Mouse (Mus musculus): Measurements from ENCODE around the gene Fbxw8. TPM values are rescaled to one million over a fixed set of nuclear protein-coding genes. Genes with fewer than 3 reads are reported as not detected.

Fbxw8 gene
- polyA plus RNA-seq, 1 experiment = 19.6 TPM

DNA sequence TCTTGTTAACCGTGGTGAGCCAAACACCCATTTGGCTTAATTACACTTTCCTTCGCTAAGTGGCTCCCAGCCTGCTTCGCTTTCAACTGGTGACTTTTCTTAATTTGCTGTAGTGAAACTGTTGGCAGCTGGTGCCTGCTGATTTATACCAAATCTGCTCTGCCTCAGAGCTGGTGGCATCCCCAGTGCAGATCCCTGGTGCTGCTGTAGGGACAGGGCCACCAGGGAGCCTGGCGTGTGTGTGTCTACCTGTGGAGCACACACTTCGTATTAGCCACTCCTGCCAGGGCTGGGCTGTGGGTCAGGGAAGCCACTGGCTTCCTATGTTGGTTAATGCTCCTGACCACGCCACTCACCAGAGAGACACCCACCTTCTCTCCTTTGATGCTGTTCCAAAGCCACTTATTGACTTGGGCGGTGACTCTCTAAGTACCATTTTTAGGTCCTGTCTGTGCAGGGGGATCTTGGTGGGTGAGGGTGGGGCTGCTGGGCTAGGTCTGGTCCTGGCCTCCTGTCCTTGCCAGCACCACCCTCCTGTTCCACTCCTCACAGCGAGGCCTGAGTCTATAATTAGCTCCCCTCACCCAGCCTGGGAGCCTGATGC, 97.7 kb downstream of the Fbxw8 start:
- no peaks in the 10 kb centered on the region for H3K36me3 ChIP-seq (ENCODE audit: control insufficient read depth, insufficient read depth, low read length)
- H3K27me3 ChIP-seq (ENCODE audit: control insufficient read depth, insufficient read depth, low read length) = no peaks in the 10 kb centered on the region
- no peaks in the 10 kb centered on the region for H3K4me1 ChIP-seq (ENCODE audit: control insufficient read depth, insufficient read depth, low read length)
- TF ChIP-seq CTCF (IDR thresholded peaks at IDR 0.05; ENCODE audit: control insufficient read depth, insufficient read depth, insufficient replicate concordance, low read depth, low read length) (no peak), POLR2A (IDR thresholded peaks at IDR 0.05; ENCODE audit: control insufficient read depth, low read depth, low read length) (no peak)
- no peak overlapping the region for H3K27ac ChIP-seq (ENCODE audit: control insufficient read depth, insufficient read depth, low read depth, low read length)
- no peak overlapping the region for H3K4me3 ChIP-seq (ENCODE audit: control insufficient read depth, low read depth, low read length)

DNA sequence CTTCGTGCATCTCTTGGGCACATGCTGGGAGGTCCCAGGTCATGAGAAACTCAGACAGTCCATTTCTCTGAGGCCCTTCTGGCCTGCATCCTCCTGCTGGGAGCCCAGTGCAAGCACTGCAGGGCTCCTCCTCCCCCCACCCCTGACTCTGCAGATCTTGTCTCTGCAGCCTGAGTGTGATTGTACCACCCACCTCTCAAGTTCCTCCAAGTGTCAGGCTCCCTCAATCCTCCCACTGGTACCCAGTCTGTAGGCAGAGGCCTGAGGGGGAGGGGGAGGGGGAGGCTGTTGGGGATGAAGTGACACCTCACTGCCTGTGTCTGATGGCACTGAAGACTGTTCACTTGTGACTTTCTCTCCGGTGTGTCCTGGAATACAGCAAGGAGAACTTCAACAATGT, 102.1 kb downstream of the Fbxw8 start:
- Histone ChIP-seq H3K4me3 (ENCODE audit: control insufficient read depth, low read depth, low read length) (no peak overlapping the region), H3K27ac (ENCODE audit: control insufficient read depth, insufficient read depth, low read depth, low read length) (no peak overlapping the region), H3K27me3 (ENCODE audit: control insufficient read depth, insufficient read depth, low read length) (no peaks in the 10 kb centered on the region), H3K36me3 (ENCODE audit: control insufficient read depth, insufficient read depth, low read length) (no peaks in the 10 kb centered on the region), H3K4me1 (ENCODE audit: control insufficient read depth, insufficient read depth, low read length) (no peaks in the 10 kb centered on the region)
- no peak for TF ChIP-seq CTCF (IDR thresholded peaks at IDR 0.05; ENCODE audit: control insufficient read depth, insufficient read depth, insufficient replicate concordance, low read depth, low read length)
- TF ChIP-seq POLR2A (IDR thresholded peaks at IDR 0.05; ENCODE audit: control insufficient read depth, low read depth, low read length) = no peak

DNA sequence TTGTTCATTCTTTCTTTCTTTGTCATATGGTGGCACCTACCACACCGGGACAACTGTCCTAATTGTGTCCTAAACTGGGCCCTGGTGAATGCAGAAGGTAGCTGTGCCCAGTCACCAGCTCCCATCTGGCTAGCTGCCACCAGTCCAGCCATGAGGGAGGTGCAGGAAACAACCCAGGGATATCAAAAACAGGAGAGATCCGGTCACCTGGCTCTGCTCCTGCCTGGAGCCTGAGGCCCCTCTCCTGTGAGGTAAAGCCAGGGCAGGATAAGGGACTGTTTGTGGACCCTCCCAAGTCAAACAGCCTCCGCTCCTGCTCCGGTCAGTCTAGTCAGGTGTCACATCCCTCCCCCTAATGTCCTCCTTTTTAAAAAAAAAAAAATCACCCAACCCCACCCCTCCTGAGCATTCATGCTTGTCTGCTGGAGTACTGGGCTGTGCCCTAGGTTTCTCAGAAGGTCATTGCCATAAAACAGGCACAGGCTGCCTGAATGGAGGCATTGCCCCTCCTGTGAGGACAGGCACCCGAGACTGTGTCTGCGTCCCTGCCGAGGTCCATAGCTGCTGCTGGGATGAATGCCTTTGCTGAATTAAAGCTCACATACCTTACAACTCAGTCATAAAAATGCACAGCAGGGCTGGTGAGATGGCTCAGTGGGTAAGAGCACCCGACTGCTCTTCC, 103.1 kb downstream of the Fbxw8 start:
- Histone ChIP-seq H3K27ac (ENCODE audit: control insufficient read depth, insufficient read depth, low read depth, low read length) (no peak overlapping the region), H3K4me3 (ENCODE audit: control insufficient read depth, low read depth, low read length) (no peak overlapping the region), H3K4me1 (ENCODE audit: control insufficient read depth, insufficient read depth, low read length) (no peaks in the 10 kb centered on the region), H3K36me3 (ENCODE audit: control insufficient read depth, insufficient read depth, low read length) (no peaks in the 10 kb centered on the region), H3K27me3 (ENCODE audit: control insufficient read depth, insufficient read depth, low read length) (no peaks in the 10 kb centered on the region)
- TF ChIP-seq POLR2A (IDR thresholded peaks at IDR 0.05; ENCODE audit: control insufficient read depth, low read depth, low read length) (no peak), CTCF (IDR thresholded peaks at IDR 0.05; ENCODE audit: control insufficient read depth, insufficient read depth, insufficient replicate concordance, low read depth, low read length) (no peak)

GRCm38 (mm10) chr5:118050743-118051142, 104.5 kb downstream of the Fbxw8 start:
- Histone ChIP-seq H3K4me1 (ENCODE audit: control insufficient read depth, insufficient read depth, low read length) (no peaks in the 10 kb centered on the region), H3K27me3 (ENCODE audit: control insufficient read depth, insufficient read depth, low read length) (no peaks in the 10 kb centered on the region), H3K27ac (ENCODE audit: control insufficient read depth, insufficient read depth, low read depth, low read length) (no peak overlapping the region), H3K36me3 (ENCODE audit: control insufficient read depth, insufficient read depth, low read length) (no peaks in the 10 kb centered on the region), H3K4me3 (ENCODE audit: control insufficient read depth, low read depth, low read length) (no peak overlapping the region)
- no peak for TF ChIP-seq CTCF (IDR thresholded peaks at IDR 0.05; ENCODE audit: control insufficient read depth, insufficient read depth, insufficient replicate concordance, low read depth, low read length)
- no peak for TF ChIP-seq POLR2A (IDR thresholded peaks at IDR 0.05; ENCODE audit: control insufficient read depth, low read depth, low read length)

DNA sequence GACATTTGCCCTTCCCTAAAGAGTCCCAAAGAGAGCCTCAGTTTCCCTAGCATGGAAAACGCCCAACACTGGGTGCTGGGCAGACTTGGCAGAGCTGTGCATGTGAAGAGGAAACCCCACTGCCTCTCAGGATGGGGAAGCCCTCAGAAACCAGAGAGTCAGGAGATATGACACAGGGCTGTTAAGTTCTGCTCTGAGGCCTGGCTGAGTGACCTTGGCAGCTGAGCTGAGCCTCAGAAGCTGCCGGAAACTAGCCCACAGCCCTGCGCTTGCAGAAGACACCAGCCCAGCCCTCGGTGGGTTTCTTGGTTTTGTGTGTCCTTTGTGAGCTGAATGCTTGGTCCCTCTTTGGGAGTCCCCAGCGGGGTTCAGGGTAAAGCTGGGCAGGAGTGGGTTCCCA, 106.3 kb downstream of the Fbxw8 start:
- H3K27ac ChIP-seq (ENCODE audit: control insufficient read depth, insufficient read depth, low read depth, low read length) = no peak overlapping the region
- H3K4me1 ChIP-seq (ENCODE audit: control insufficient read depth, insufficient read depth, low read length) = no peaks in the 10 kb centered on the region
- H3K27me3 ChIP-seq (ENCODE audit: control insufficient read depth, insufficient read depth, low read length) = no peaks in the 10 kb centered on the region
- H3K36me3 ChIP-seq (ENCODE audit: control insufficient read depth, insufficient read depth, low read length) = no peaks in the 10 kb centered on the region
- no peak overlapping the region for H3K4me3 ChIP-seq (ENCODE audit: control insufficient read depth, low read depth, low read length)
- TF ChIP-seq CTCF (IDR thresholded peaks at IDR 0.05; ENCODE audit: control insufficient read depth, insufficient read depth, insufficient replicate concordance, low read depth, low read length) (no peak), POLR2A (IDR thresholded peaks at IDR 0.05; ENCODE audit: control insufficient read depth, low read depth, low read length) (no peak)

- Histone ChIP-seq H3K27ac (ENCODE audit: control insufficient read depth, insufficient read depth, low read depth, low read length) (no peak overlapping the region), H3K4me3 (ENCODE audit: control insufficient read depth, low read depth, low read length) (no peak overlapping the region)
Observed at GRCm38 (mm10) chr5:118048412-118048811, 106.9 kb downstream of the Fbxw8 start.

GRCm38 (mm10) chr5:118047091-118047757, 108.0 kb downstream of the Fbxw8 start:
- no peaks in the 10 kb centered on the region for H3K4me1 ChIP-seq (ENCODE audit: control insufficient read depth, insufficient read depth, low read length)
- no peak overlapping the region for H3K27ac ChIP-seq (ENCODE audit: control insufficient read depth, insufficient read depth, low read depth, low read length)
- no peak for TF ChIP-seq POLR2A (IDR thresholded peaks at IDR 0.05; ENCODE audit: control insufficient read depth, low read depth, low read length)
- TF ChIP-seq CTCF (IDR thresholded peaks at IDR 0.05; ENCODE audit: control insufficient read depth, insufficient read depth, insufficient replicate concordance, low read depth, low read length) = no peak
- no peak overlapping the region for H3K4me3 ChIP-seq (ENCODE audit: control insufficient read depth, low read depth, low read length)
- no peaks in the 10 kb centered on the region for H3K36me3 ChIP-seq (ENCODE audit: control insufficient read depth, insufficient read depth, low read length)
- H3K27me3 ChIP-seq (ENCODE audit: control insufficient read depth, insufficient read depth, low read length) = no peaks in the 10 kb centered on the region

More at GRCm38 (mm10) chr5:118048412-118048811, 106.9 kb downstream of the Fbxw8 start:
- H3K27me3 ChIP-seq (ENCODE audit: control insufficient read depth, insufficient read depth, low read length) = no peaks in the 10 kb centered on the region
- no peaks in the 10 kb centered on the region for H3K36me3 ChIP-seq (ENCODE audit: control insufficient read depth, insufficient read depth, low read length)
- no peak for TF ChIP-seq POLR2A (IDR thresholded peaks at IDR 0.05; ENCODE audit: control insufficient read depth, low read depth, low read length)
- H3K4me1 ChIP-seq (ENCODE audit: control insufficient read depth, insufficient read depth, low read length) = no peaks in the 10 kb centered on the region
